Mouse (Mus musculus): ENCODE measurements at regions not wholly inside any gene's neighbourhood (a gene's known extent, or its start where the extent isn't known, plus 50 kb on each side); places are given as distances from the start of the nearest gene placed in this dataset.

DNA sequence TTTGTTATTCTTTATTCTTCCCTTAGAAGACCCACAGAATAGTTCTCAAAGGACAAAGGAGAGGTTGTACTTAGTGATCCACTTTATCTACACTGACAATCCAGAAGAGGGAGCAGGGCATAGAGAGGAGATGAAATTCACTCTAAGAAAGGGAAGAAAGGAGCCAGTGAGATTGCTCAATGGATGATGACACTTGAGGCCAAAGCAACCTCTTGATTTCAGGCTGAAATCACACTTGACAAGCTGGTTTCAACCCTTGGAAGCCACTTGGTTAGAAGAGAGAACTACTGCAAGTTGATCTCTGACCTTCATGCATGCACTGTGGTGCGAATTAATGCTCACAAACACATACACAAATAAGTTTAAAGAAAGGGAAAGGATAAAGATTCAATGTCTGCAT is 66.5 kb downstream of the Ccnl1 start:
- TF ChIP-seq CTCF (IDR thresholded peaks at IDR 0.05; ENCODE audit: insufficient read depth, low read length) (no peak), POLR2A (IDR thresholded peaks at IDR 0.05; ENCODE audit: borderline replicate concordance, extremely low read depth, low read depth, low read length) (no peak)
